Mouse (Mus musculus): ENCODE data around the gene Hdac1.

- TF ChIP-seq POLR2A (IDR thresholded peaks at IDR 0.05; ENCODE audit: control insufficient read depth, extremely low read depth, insufficient read depth, low read length, poor library complexity) (no peak), CTCF (IDR thresholded peaks at IDR 0.05; ENCODE audit: borderline replicate concordance, control insufficient read depth, extremely low read depth, insufficient read depth, low read length, poor library complexity) (no peak)
Measured at GRCm38 (mm10) chr4:129479863-129480262, 62.6 kb downstream of the Hdac1 start.
